Mouse (Mus musculus) heart, embryonic 15.5 days (tissue): ENCODE data around the gene Kif1c. TPM values are rescaled to one million over a fixed set of nuclear protein-coding genes. Genes with fewer than 3 reads are reported as not detected.
A peak's percentile ranks its signal among the peaks of the same experiment; 100 is the strongest.

ENCODE experiments used
- ATAC-seq: fragments of 200-750 bp; cut with Nextera tagmentation; replicated peaks from 2 replicates; pipeline ENCODE4 v1.8.0; 2017; ENCODE audit warnings: low read depth, moderate TSS enrichment; ENCODE audit not compliant: insufficient number of reproducible peaks, insufficient read depth, low FRiP score
- H3K27ac ChIP-seq: fragments of 300-500 bp; sonication (generic); 2 replicates; pipeline ENCODE4 v1.5.1; 2015; ENCODE audit warnings: mild to moderate bottlenecking, inconsistent platforms
- H3K27me3 ChIP-seq: fragments of 300-500 bp; sonication (generic); 2 replicates; pipeline ENCODE4 v1.6.1; 2015; ENCODE audit warnings: inconsistent platforms
- H3K36me3 ChIP-seq: fragments of 300-500 bp; sonication (generic); 2 replicates; pipeline ENCODE4 v1.6.1; 2015; ENCODE audit warnings: mild to moderate bottlenecking, inconsistent platforms
- H3K4me1 ChIP-seq: fragments of 300-500 bp; sonication (generic); replicated peaks from 2 replicates; pipeline ENCODE4 v1.6.1; 2015; ENCODE audit warnings: inconsistent platforms
- H3K4me2 ChIP-seq: fragments of 300-500 bp; sonication (generic); 2 replicates; pipeline ENCODE4 v1.6.1; 2015; ENCODE audit warnings: inconsistent platforms, mild to moderate bottlenecking, moderate library complexity
- H3K4me3 ChIP-seq: fragments of 300-500 bp; sonication (generic); 2 replicates; pipeline ENCODE4 v1.5.1; 2015; ENCODE audit warnings: mild to moderate bottlenecking, inconsistent platforms
- H3K9ac ChIP-seq: fragments of 300-500 bp; sonication (generic); 2 replicates; pipeline ENCODE4 v1.6.1; 2015; ENCODE audit warnings: mild to moderate bottlenecking, inconsistent platforms
- H3K9me3 ChIP-seq: fragments of 300-500 bp; sonication (generic); replicated peaks from 2 replicates; pipeline ENCODE4 v1.6.1; 2016; ENCODE audit warnings: inconsistent platforms
- WGBS: fragments of 180-500 bp; shearing (Covaris S2); methylation state at CpG from one replicate; pipeline ENCODE4 v1.1.7; 2015; ENCODE audit warnings: mixed read lengths; 5-methylcytosine and 5-hydroxymethylcytosine counted together
- polyA plus RNA-seq: library from polyadenylated mRNA; unstranded; fragments of >200 nt; fragmentation: Nextera tagmentation; extraction: Ambion mirVana; gene quantifications from 2 replicates; pipeline ENCODE4 v1.2.1, GENCODE M21; 2015

Gene Kif1c
- polyA plus RNA-seq, 1 experiment from 2014 or later, result 5.5 TPM

DNA sequence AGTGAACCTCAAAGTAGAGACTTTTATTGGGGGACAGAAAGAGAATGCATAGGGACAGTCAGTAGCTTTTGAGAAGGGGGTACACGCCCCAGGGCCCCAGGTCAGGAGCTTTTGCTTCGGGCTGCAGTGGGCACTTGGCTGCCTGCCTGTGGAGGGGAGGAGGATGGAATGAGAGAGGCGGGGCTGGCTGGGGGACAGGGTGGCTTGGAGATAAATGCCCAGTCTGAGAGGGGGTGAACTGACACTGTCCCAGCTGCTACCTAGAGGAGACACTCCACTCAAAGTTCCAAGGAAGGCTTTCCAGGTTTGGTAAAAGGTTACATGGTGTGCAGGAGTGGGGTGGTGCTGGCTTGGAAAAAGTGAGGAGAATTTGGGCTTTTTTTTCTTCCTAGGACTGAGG, 43.4 kb upstream of the Kif1c start, which contains the start of gene Eno3:
TSS of gene Eno3 (plus strand) at position 239 of the 400 bp plus-strand sequence.
- H3K36me3 ChIP-seq, result peaks cover 25% of the 10 kb centered on the region
- H3K4me3 ChIP-seq, result peak within 1 kb of the TSS; percentile 98
- ATAC-seq, result peak; percentile 48
- WGBS, result 12% methylated on average over 3 of the region's 3 CpGs
- peaks cover 63% of the 10 kb centered on the region for H3K4me1 ChIP-seq
- H3K9ac ChIP-seq, result peak within 1 kb of the TSS; percentile 100
- no peaks in the 10 kb centered on the region for H3K9me3 ChIP-seq
- no peaks in the 10 kb centered on the region for H3K27me3 ChIP-seq
- H3K4me2 ChIP-seq, result peak within 1 kb of the TSS; percentile 93
- peak within 1 kb of the TSS; percentile 99 for H3K27ac ChIP-seq

DNA sequence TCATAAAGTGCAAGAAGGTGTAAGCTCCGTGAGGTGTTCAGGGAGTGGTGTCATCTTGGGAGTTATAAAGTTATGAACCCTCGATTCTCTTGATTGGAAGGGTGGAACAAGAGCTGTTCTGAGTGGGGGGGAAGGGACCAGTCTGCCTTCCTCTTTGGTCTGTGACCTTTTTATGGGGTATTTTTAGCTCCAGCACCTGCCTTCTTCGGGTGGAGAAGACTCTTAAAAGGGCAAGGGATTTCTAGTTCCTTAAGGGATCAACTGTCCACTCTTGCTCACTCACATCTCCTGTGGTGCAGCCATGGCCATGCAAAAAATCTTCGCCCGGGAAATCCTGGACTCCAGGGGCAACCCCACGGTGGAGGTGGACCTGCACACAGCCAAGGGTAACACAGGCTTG, 42.8 kb upstream of the Kif1c start:
- peak overlapping the region; percentile 59 for H3K9ac ChIP-seq

DNA sequence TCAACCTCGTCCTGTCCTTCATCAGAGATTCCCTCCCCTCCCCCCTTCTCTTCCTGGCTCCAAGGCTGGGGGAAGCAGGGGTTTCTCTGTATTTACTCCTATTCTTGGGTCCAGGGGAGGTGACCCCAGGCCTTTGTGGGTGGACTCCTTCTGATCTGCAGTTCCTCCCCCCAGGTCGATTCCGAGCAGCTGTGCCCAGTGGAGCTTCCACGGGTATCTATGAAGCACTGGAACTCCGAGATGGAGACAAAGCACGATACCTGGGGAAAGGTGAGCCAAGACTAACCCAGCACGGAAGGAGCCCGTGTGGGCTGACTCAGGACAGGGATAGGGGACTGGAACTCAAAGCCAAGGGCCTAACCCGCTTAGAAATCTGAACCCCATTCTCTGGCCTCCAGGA, 42.4 kb upstream of the Kif1c start:
- peak overlapping the region; percentile 99 for H3K27ac ChIP-seq
- peaks cover 25% of the 10 kb centered on the region for H3K36me3 ChIP-seq
- H3K4me2 ChIP-seq, result peak overlapping the region; percentile 93
- H3K9ac ChIP-seq, result peak overlapping the region; percentile 59
- no peaks in the 10 kb centered on the region for H3K9me3 ChIP-seq
- peak overlapping the region; percentile 98 for H3K4me3 ChIP-seq
- 47% methylated on average over 9 of the region's 9 CpGs for WGBS
- H3K27me3 ChIP-seq, result no peaks in the 10 kb centered on the region
- peaks cover 54% of the 10 kb centered on the region for H3K4me1 ChIP-seq
- no peak for ATAC-seq

More for the DNA sequence above, 42.8 kb upstream of the Kif1c start:
- H3K27me3 ChIP-seq, result no peaks in the 10 kb centered on the region
- H3K9me3 ChIP-seq, result no peaks in the 10 kb centered on the region
- ATAC-seq, result no peak
- peaks cover 25% of the 10 kb centered on the region for H3K36me3 ChIP-seq
- H3K4me1 ChIP-seq, result peaks cover 57% of the 10 kb centered on the region
- H3K4me3 ChIP-seq, result peak overlapping the region; percentile 98
- peak overlapping the region; percentile 93 for H3K4me2 ChIP-seq
- peak overlapping the region; percentile 99 for H3K27ac ChIP-seq
- WGBS, result 34% methylated on average over 6 of the region's 6 CpGs

DNA sequence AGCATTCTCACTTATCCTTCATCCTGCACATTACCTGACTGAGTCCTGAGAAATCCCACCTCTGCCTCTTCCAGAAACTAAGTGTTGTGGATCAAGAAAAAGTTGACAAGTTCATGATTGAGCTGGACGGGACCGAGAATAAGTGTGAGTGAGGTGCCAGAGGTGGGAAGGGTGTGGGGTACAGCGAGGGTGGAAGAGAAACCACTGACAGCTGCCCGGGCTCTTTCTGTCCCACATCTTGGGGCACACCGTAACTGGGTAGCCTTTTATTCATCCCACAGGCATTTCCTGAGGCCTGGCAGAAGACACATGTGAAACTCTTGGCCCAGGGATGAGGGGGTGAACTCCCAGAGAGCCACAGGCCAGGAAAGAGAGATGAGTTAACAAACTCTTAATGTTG, 41.8 kb upstream of the Kif1c start:
- Histone ChIP-seq H3K27ac (peak overlapping the region; percentile 99), H3K36me3 (peaks cover 28% of the 10 kb centered on the region), H3K27me3 (no peaks in the 10 kb centered on the region), H3K9me3 (no peaks in the 10 kb centered on the region), H3K4me2 (peak overlapping the region; percentile 93), H3K4me3 (peak overlapping the region; percentile 98), H3K4me1 (peaks cover 53% of the 10 kb centered on the region), H3K9ac (peak overlapping the region; percentile 59)
- ATAC-seq, result no peak
- WGBS, result 69% methylated on average over 5 of the region's 5 CpGs

DNA sequence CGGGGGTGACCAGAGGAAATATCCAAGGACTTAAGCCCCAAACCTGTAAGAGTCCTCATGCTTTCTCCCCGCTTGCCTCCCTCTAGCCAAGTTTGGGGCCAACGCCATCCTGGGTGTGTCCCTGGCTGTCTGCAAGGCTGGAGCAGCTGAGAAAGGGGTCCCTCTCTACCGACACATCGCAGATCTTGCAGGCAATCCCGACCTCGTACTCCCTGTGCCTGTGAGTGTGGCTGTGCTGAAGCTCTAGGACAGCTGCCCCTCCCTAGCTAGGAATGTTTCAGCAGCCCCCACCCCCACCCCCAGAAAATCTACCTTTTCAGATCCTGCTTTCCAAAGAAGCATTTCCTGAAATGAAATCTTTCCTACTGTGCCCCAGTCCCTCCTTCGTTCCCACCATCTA, 41.4 kb upstream of the Kif1c start:
- H3K4me1 ChIP-seq, result peaks cover 53% of the 10 kb centered on the region
- H3K9ac ChIP-seq, result no peak overlapping the region
- H3K4me2 ChIP-seq, result peak overlapping the region; percentile 93
- ATAC-seq, result no peak
- H3K36me3 ChIP-seq, result peaks cover 30% of the 10 kb centered on the region
- no peaks in the 10 kb centered on the region for H3K27me3 ChIP-seq
- WGBS, result 56% methylated on average over 8 of the region's 8 CpGs
- H3K9me3 ChIP-seq, result no peaks in the 10 kb centered on the region
- H3K4me3 ChIP-seq, result peak overlapping the region; percentile 98
- no peak overlapping the region for H3K27ac ChIP-seq

DNA sequence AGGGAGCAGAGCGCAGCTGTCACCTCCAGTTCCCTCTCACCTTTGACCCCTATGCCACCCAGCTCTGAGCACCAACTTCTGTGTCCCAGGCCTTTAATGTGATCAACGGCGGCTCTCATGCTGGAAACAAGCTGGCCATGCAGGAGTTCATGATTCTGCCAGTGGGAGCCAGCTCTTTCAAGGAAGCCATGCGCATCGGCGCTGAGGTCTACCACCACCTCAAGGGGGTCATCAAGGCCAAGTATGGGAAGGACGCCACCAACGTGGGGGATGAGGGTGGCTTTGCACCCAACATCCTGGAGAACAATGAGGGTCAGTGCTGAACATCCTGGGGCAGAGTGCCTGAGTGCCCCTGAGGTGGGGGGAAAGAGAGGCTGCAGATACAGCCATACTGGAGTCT, 39.8 kb upstream of the Kif1c start:
- Histone ChIP-seq H3K4me1 (peaks cover 49% of the 10 kb centered on the region), H3K36me3 (peaks cover 46% of the 10 kb centered on the region)
- WGBS, result 83% methylated on average over 8 of the region's 8 CpGs

DNA sequence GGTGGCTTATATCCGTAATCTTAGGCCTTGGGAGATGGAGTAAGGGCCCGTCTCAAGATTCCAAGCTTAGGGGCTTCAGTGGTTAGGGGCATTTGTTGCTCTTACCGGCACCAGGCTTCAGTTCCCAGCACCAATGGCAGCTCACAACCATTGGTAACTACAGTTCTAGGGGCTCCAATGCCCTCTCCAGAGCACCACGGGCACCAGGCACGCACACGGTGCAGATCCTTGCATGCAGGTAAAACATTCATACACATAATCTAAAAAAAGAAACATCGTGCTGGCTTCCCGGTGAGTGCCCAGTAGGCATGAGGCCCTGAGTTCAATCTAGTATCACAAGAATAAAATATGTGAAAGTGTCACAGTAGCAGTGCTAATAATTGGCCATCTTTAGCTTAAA, 37.2 kb upstream of the Kif1c start:
- H3K4me2 ChIP-seq, result no peak overlapping the region
- H3K9me3 ChIP-seq, result no peaks in the 10 kb centered on the region
- no peak overlapping the region for H3K27ac ChIP-seq
- no peaks in the 10 kb centered on the region for H3K27me3 ChIP-seq
- H3K9ac ChIP-seq, result no peak overlapping the region
- H3K4me1 ChIP-seq, result peaks cover 39% of the 10 kb centered on the region
- 72% methylated on average over 8 of the region's 8 CpGs for WGBS
- H3K36me3 ChIP-seq, result peaks cover 56% of the 10 kb centered on the region
- H3K4me3 ChIP-seq, result no peak overlapping the region
- ATAC-seq, result no peak

More for the DNA sequence above, 39.8 kb upstream of the Kif1c start:
- no peak overlapping the region for H3K9ac ChIP-seq
- no peak for ATAC-seq
- no peak overlapping the region for H3K4me2 ChIP-seq
- H3K9me3 ChIP-seq, result no peaks in the 10 kb centered on the region
- no peaks in the 10 kb centered on the region for H3K27me3 ChIP-seq
- H3K27ac ChIP-seq, result no peak overlapping the region
- H3K4me3 ChIP-seq, result no peak overlapping the region

DNA sequence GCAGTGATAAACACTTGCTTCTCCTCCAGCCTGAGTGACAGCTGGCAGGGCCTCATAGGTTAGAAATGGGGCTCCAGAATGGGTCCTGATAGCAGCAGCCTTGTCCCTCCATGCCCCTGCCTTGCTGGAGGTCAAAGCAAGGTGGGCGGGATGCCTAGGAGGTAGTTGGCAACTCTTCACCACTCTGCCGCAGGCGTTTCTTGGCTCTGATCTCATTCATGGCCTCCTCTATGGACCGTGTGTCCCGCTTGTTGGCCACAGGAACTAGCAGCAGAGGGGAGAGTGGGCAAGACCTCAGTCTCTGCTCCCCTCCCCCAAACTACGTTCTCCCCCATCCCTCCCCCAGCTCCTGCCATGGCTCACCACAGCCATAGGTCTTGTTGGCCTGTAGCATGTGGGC, 36.4 kb upstream of the Kif1c start:
- peaks cover 56% of the 10 kb centered on the region for H3K36me3 ChIP-seq
- no peak overlapping the region; the same call in 1 of the 2 replicates for H3K27ac ChIP-seq
- 65% methylated on average over 6 of the region's 6 CpGs for WGBS

DNA sequence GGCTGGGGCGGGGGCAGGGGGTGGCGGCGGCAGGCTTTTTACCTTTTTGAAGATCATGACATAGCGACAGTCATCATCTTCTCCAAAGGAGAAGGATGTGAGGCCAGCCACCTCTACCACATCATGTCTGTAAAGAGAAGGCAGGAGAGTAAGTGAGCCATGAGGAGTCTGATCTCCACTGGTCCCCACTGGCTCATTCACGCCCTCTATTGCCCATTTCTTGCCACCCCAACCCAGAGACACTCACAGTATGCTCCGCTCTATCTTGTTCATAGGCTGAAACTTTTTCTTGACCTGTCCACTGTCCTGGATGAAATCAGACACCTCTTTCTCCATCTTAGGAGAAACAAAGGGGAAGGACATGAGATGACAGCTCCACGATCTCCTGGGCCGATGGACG, 35.6 kb upstream of the Kif1c start:
- Histone ChIP-seq H3K27ac (no peak overlapping the region), H3K9ac (no peak overlapping the region), H3K27me3 (no peaks in the 10 kb centered on the region), H3K36me3 (peaks cover 56% of the 10 kb centered on the region), H3K4me1 (peaks cover 28% of the 10 kb centered on the region), H3K4me2 (no peak overlapping the region), H3K9me3 (no peaks in the 10 kb centered on the region), H3K4me3 (no peak overlapping the region)
- WGBS, result 93% methylated on average over 9 of the region's 9 CpGs
- no peak for ATAC-seq

More for the DNA sequence above, 36.4 kb upstream of the Kif1c start:
- H3K27me3 ChIP-seq, result no peaks in the 10 kb centered on the region
- no peak for ATAC-seq
- no peak overlapping the region for H3K9ac ChIP-seq
- no peak overlapping the region for H3K4me2 ChIP-seq
- H3K4me3 ChIP-seq, result no peak overlapping the region
- H3K9me3 ChIP-seq, result no peaks in the 10 kb centered on the region
- H3K4me1 ChIP-seq, result peaks cover 31% of the 10 kb centered on the region

DNA sequence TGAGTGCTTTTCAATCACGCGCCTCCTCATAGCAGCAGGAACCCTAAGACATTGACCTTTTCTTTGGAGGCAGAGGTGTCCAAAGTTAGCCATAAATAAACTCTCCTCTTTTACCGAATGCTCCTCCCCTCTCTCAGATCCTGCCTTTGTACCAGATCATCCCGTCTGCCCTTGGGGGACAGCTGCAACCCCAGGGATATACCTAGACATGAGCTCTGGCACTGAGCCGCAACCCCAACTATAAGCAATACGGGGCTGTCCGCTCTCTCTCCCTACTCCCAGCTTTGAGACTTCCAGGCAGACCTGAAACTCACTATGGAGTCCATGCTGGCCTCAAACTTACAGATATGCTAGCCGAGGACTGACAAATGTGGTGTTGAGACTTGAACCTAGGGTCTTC, 33.7 kb upstream of the Kif1c start:
- Histone ChIP-seq H3K4me3 (no peak overlapping the region), H3K4me2 (no peak overlapping the region), H3K4me1 (peaks cover 26% of the 10 kb centered on the region), H3K27ac (no peak overlapping the region), H3K27me3 (no peaks in the 10 kb centered on the region), H3K9me3 (no peaks in the 10 kb centered on the region), H3K9ac (no peak overlapping the region), H3K36me3 (peaks cover 44% of the 10 kb centered on the region)
- no peak for ATAC-seq
- 94% methylated on average over 8 of the region's 8 CpGs for WGBS

DNA sequence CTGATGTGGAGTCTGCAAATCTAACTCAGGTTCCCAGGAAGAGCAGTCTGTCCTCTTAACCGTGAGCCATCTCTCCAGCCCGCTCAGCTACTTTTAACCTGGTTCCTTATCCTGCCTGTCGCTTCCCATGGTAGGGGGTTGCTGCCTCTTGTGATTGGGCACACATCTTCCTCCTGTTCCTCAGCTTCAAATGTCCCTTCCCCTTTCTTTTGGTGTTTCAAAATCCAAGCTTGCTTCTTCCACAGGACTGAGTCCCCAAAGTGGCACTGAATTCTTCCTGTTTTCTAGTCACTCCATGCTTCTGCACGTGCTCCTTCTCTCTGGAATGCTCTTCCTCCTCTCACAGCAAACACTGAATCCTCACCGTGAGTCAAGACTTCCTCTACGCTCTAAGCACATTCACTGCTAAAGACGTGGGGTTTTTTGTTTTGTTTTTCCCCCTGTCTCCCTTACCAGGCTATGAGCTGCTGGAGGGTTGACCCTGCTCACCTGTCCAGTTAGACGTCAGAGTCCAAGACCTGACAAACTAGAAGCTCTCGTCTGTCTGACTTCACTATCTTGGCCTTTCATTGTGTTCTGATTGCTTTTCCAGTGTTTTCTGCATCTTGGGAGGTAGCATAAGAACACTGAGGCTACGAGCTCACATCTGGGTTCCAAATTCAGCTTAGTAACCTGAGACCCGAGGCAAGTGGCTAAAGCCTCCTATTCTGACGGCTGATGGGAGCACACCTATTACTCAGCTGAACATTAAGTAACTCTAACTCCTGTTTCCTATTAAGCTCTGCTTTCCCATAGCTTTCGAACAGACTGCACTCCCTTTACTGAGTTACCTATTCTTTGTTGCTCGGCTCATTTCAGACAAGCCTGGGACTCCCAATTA, 32.8 kb upstream of the Kif1c start:
- 64% methylated on average over 14 of the region's 14 CpGs for WGBS
- peaks cover 36% of the 10 kb centered on the region for H3K36me3 ChIP-seq

More for the DNA sequence above, 32.8 kb upstream of the Kif1c start:
- peak overlapping the region; percentile 97 for H3K27ac ChIP-seq
- ATAC-seq, result no peak
- H3K9ac ChIP-seq, result peak overlapping the region; percentile 49
- H3K27me3 ChIP-seq, result no peaks in the 10 kb centered on the region
- no peaks in the 10 kb centered on the region for H3K9me3 ChIP-seq
- peaks cover 26% of the 10 kb centered on the region for H3K4me1 ChIP-seq
- H3K4me3 ChIP-seq, result peak overlapping the region; percentile 61
- H3K4me2 ChIP-seq, result peak overlapping the region; percentile 68
